Mouse (Mus musculus) forebrain, embryonic 14.5 days (tissue): ENCODE measurements around the gene Zfp367. TPM values are rescaled to one million over a fixed set of nuclear protein-coding genes. Genes with fewer than 3 reads are reported as not detected.

Experiments
- ATAC-seq: fragments of 200-750 bp; cut with Nextera tagmentation; 2 replicates; pipeline ENCODE4 v1.8.0; 2017; ENCODE audit warnings: mild to moderate bottlenecking, moderate library complexity
- DNase-seq: peaks from one replicate; pipeline ENCODE4 v3.0.0-alpha.2; 2015; ENCODE audit warnings: low spot score
- H3K27ac ChIP-seq: fragments of 300-500 bp; sonication (generic); 2 replicates; pipeline ENCODE4 v1.5.1; 2014; ENCODE audit warnings: low read depth, mild to moderate bottlenecking, control low read depth, low read length, moderate library complexity
- H3K27me3 ChIP-seq: fragments of 300-500 bp; sonication (generic); replicated peaks from 2 replicates; pipeline ENCODE4 v1.6.1; 2014; ENCODE audit warnings: low read length, control low read depth, mixed read lengths; ENCODE audit not compliant: control insufficient read depth, insufficient read depth
- H3K36me3 ChIP-seq: fragments of 300-500 bp; sonication (generic); 2 replicates; pipeline ENCODE4 v1.6.1; 2014; ENCODE audit warnings: low read length, control low read depth; ENCODE audit not compliant: control insufficient read depth, insufficient read depth
- H3K4me1 ChIP-seq: fragments of 300-500 bp; sonication (generic); 2 replicates; pipeline ENCODE4 v1.6.1; 2014; ENCODE audit warnings: antibody characterized with exemption, low read length, control low read depth; ENCODE audit not compliant: control insufficient read depth, insufficient read depth
- H3K4me2 ChIP-seq: fragments of 300-500 bp; sonication (generic); 2 replicates; pipeline ENCODE4 v1.6.1; 2014; ENCODE audit warnings: mild to moderate bottlenecking, control low read depth, low read length
- H3K4me3 ChIP-seq: fragments of 300-500 bp; sonication (generic); 2 replicates; pipeline ENCODE4 v1.5.1; 2014; ENCODE audit warnings: low read depth, low read length, control low read depth
- H3K9ac ChIP-seq: fragments of 300-500 bp; sonication (generic); 2 replicates; pipeline ENCODE4 v1.6.1; 2014; ENCODE audit warnings: mild to moderate bottlenecking, low read length, control low read depth, moderate library complexity
- H3K9me3 ChIP-seq: fragments of 300-500 bp; sonication (generic); replicated peaks from 2 replicates; pipeline ENCODE4 v1.6.1; 2016; ENCODE audit warnings: low read length, control low read depth, mixed read lengths; ENCODE audit not compliant: control insufficient read depth
- WGBS: fragments of 180-500 bp; shearing (Covaris S2); extraction: QIAGEN DNeasy Blood & Tissue Kit; methylation state at CpG from one replicate; pipeline ENCODE4 v1.1.7; 2014; 5-methylcytosine and 5-hydroxymethylcytosine counted together
- polyA plus RNA-seq: library from polyadenylated mRNA; unstranded; fragments of >200 nt; fragmentation: Nextera tagmentation; extraction: Ambion mirVana; gene quantifications from 2 replicates; pipeline ENCODE4 v1.2.1, GENCODE M21; 2014

Zfp367 gene
- polyA plus RNA-seq, 1 experiment from 2014 or later: 15.0 TPM

DNA sequence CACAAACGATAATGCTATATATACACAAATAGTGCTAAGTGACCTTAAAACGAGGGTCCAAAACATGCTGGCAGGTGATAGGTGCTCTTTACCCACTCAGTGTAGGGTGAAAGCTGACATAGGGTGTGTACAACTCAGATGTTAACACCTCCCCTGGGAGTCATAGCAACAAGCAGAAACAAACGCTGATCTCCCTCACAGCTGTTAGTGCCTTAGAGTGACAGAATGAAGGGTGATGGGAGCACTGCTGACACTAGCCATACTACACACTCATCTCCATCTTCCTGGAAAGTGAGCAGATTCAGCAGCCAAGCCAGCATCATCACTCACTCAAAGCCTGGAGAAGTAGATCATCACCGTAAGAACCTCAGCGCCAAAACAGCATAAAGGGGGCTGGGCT is 2.9 kb downstream of the Zfp367 start:
- Histone ChIP-seq H3K4me3 (no peak overlapping the region), H3K4me1 (peaks cover 9% of the 10 kb centered on the region; the same call in 1 of the 2 replicates), H3K27ac (no peak overlapping the region), H3K4me2 (0 out of 2 replicates have a peak overlapping the region, but pooled peaks have one; percentile 10), H3K9me3 (no peaks in the 10 kb centered on the region), H3K36me3 (no peaks in the 10 kb centered on the region), H3K27me3 (no peaks in the 10 kb centered on the region), H3K9ac (no peak overlapping the region)
- ATAC-seq: no peak
- no peak for DNase-seq
- WGBS: 66% methylated on average over 5 of the region's 5 CpGs

DNA sequence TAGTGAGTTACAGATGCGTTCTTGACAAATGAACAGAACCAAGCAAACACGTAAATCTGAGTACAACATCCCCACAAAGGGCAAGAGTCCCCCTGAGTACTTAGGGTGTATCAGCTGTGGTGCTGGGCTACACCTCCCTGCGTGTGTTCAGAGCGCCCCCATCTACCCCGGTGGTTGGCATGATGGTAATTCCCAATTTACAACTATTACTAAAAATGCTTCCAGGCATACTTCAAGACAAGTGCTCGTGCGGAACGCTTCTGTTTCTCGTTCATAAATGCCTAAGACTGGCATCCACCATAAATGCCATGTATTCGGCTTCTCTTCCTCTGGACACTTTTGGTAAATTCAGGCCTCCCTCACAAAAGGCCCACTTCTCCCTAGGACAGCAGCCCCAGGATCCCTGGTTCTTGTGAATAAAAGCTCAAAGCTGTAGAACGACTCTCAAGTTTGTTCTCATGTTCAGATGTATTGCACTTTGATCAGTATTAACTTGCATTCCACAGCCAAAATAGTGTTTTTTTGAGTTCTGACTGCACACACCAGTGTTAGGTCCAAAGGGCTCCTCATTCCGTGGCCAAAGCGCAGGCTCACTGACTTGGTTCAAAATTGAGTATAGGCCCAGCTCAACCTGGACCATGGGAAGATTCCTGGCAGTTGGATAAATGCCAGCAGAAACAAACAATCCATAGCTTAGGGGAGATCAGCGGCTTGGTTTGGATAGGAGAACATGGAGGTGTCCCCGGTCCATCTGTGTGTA is 23.2 kb downstream of the Zfp367 start:
- Histone ChIP-seq H3K36me3 (peaks cover 14% of the 10 kb centered on the region), H3K4me2 (peak overlapping the region; percentile 73), H3K9ac (peak overlapping the region; percentile 66; the same call in 1 of the 2 replicates), H3K27ac (no peak overlapping the region), H3K9me3 (no peaks in the 10 kb centered on the region), H3K4me3 (peak overlapping the region; percentile 45), H3K4me1 (peaks cover 7% of the 10 kb centered on the region), H3K27me3 (no peaks in the 10 kb centered on the region)
- ATAC-seq: peak; percentile 79; the same call in 1 of the 2 replicates
- DNase-seq: peak; percentile 51
- 46% methylated on average over 15 of the region's 15 CpGs for WGBS

DNA sequence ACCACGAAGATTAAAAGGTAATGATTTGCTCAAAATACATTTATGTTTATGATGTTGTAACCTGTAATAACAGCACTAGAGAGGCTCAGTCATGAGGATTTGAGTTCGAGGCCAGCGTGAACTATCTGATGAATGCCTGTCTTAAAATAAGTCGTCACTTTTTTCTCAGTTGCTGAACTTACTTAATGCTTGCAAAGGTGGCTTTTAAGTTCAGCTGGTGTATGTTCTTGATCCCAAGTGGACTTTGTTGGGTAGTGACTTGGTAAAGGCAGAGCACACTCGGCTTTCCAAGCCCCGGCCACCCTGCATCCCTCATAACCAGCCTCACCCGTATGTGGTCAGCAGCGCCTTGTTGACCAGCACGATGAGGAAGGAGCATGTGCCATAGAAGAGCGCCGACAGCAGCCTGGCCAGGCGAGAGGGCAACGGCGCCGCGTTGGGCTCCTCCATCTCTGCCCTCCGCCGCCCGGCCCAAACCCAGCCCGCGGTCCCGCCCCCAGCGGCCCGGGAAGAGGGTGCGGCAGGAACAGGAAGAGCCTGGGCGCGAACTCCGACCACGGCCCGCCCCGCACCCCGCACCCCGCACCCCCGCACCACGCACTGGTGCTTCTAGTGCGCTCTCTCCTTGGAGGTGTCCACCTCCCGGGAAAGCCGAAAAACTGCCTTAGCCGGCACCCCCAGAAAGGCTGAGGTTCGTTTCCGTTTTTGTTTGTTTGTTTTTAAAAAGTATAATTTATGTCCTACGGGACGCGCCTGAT is 24.0 kb downstream of the Zfp367 start, which contains the start of gene Slc35d2:
Slc35d2 (minus strand) TSS at position 511 of the 758 bp plus-strand sequence.
- WGBS: 12% methylated on average over 36 of the region's 44 CpGs
- H3K4me3 ChIP-seq: peak within 1 kb of the TSS; percentile 45
- H3K9me3 ChIP-seq: no peaks in the 10 kb centered on the region
- peaks cover 7% of the 10 kb centered on the region for H3K4me1 ChIP-seq
- peak within 1 kb of the TSS; percentile 73 for H3K4me2 ChIP-seq
- H3K9ac ChIP-seq: peak within 1 kb of the TSS; percentile 66
- peaks cover 10% of the 10 kb centered on the region for H3K36me3 ChIP-seq
- no peaks in the 10 kb centered on the region for H3K27me3 ChIP-seq
- DNase-seq (no peak), ATAC-seq (peak; percentile 55)
- H3K27ac ChIP-seq: no peak within 1 kb of the TSS

DNA sequence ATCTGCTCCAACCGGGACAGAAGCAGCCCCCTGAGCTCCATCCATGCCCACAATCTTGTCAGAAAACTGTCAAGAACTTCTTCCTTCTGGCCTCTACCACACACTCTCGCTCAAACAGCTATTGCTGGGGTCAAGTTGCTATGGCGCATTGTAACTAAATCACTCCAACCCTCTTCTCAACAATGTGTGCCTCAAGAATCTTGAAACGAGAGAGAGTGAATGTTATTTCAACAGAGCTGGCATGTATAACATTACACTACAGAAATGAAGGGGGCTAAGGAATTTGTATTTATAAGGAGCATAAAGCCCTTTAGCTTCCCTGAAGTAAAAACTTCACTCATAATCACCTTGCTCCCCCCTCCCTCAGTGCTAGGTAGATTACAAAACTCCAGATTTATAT is 26.7 kb downstream of the Zfp367 start:
- no peak overlapping the region for H3K4me3 ChIP-seq
- H3K9me3 ChIP-seq: no peaks in the 10 kb centered on the region
- H3K27ac ChIP-seq: no peak overlapping the region
- DNase-seq (no peak), ATAC-seq (no peak)
- H3K27me3 ChIP-seq: no peaks in the 10 kb centered on the region
- WGBS: 55% methylated on average over 4 of the region's 4 CpGs
- no peak overlapping the region for H3K9ac ChIP-seq
- H3K4me1 ChIP-seq: peaks cover 7% of the 10 kb centered on the region
- H3K4me2 ChIP-seq: no peak overlapping the region
- H3K36me3 ChIP-seq: no peaks in the 10 kb centered on the region

DNA sequence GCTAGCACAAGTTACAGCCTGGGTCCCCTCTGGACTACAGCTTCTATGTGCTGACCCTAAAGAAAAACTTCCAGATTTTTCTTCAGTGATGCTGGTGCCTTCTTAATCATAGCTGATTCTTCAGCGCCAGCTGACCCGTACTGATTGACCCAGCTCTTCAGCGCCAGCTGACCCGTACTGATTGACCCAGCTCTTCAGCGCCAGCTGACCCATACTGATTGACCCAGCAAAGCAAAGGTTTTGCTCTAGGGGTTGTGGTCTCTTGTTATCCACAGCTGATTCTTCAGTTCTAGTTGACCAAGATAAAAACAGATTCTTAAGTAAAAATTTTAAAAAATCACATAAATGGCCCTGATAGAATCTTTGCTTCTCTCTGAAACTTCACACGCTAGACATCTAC is 28.1 kb downstream of the Zfp367 start:
- 90% methylated on average over 6 of the region's 6 CpGs for WGBS
- no peak for ATAC-seq

DNA sequence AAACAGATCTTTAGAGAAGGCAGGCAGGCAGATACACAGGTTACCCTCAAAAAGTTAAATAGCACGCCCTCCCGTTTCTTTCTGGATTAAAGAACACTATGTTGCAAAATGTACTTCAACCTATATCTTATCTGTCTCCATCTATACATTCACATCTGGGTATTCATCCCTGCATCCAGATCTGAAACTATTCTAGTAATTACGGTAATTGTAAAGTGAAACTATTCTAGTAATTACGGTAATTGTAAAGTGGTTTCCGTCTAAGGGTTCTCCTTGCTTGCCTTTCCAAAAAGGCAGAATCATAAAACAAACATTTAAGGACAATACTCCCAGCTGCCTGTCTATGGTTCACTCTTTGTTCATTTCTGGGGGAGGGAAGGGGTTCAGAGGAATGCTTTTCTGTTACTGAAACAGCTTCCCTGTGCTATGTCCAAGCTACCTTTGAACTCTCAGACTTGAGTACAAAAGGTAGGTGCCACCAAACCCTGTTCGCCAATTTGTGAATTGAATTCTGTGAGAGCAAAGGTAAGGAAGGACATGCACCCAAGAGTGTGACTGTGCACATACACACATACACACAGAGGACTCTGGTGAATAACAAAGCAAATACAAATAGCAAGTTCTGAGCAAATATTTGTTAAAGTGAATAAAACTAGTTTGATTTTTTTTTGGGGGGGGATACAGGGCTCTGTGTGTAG is 29.4 kb downstream of the Zfp367 start:
- no peaks in the 10 kb centered on the region for H3K27me3 ChIP-seq
- H3K9ac ChIP-seq: no peak overlapping the region
- no peak overlapping the region for H3K27ac ChIP-seq
- no peak overlapping the region for H3K4me3 ChIP-seq
- no peaks in the 10 kb centered on the region for H3K9me3 ChIP-seq
- H3K4me1 ChIP-seq: no peaks in the 10 kb centered on the region
- 25% methylated on average over 6 of the region's 6 CpGs for WGBS
- ATAC-seq: no peak
- H3K36me3 ChIP-seq: no peaks in the 10 kb centered on the region
- DNase-seq: no peak
- H3K4me2 ChIP-seq: no peak overlapping the region

More for the DNA sequence above, 28.1 kb downstream of the Zfp367 start:
- no peak for DNase-seq
- Histone ChIP-seq H3K9me3 (no peaks in the 10 kb centered on the region), H3K4me2 (no peak overlapping the region), H3K9ac (no peak overlapping the region), H3K27me3 (no peaks in the 10 kb centered on the region), H3K36me3 (no peaks in the 10 kb centered on the region), H3K4me1 (peaks cover 7% of the 10 kb centered on the region), H3K4me3 (no peak overlapping the region), H3K27ac (no peak overlapping the region)

DNA sequence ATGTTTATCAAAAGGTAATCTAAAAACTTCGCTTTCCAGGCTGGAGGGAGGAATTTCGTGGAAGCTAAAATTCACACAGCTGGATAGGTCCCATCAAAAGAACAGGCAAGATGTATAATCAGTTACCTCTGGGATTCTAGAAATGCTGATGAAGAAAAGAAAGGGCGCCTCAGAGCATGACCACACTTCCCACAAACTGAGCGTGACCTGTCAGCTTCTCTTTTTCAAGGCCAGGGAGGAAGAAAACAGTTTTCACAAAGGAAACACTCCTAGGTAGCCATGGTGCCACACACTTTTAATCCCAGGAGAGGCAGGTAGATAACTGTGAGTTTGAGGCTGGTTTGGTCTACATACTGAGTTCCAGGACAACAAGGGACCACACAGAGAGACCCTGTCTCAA is 32.2 kb downstream of the Zfp367 start:
- H3K36me3 ChIP-seq: no peaks in the 10 kb centered on the region
- no peak overlapping the region for H3K4me3 ChIP-seq
- WGBS: 71% methylated on average over 4 of the region's 4 CpGs
- no peak overlapping the region for H3K4me2 ChIP-seq
- no peak overlapping the region for H3K27ac ChIP-seq
- no peak for DNase-seq
- H3K4me1 ChIP-seq: no peaks in the 10 kb centered on the region
- no peaks in the 10 kb centered on the region for H3K9me3 ChIP-seq
- no peak overlapping the region for H3K9ac ChIP-seq
- H3K27me3 ChIP-seq: no peaks in the 10 kb centered on the region
- ATAC-seq: no peak

DNA sequence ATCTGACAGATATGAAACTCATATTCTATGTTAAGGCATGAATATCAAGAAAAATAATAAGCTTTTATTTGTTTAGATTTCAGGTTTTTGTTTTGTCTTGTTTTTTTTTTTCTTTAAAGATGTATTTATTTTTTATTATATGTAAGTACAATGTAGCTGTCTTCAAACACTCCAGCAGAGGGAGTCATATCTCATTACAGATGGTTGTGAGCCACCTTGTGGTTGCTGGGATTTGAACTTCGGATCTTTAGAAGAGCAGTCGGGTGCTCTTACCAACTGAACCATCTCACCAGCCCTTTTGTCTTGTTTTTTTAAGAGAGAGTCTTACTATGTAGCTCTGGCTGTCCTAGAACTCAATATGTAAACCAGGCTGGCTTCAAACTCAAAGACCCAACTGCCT is 35.6 kb downstream of the Zfp367 start:
- ATAC-seq (no peak), DNase-seq (no peak)
- Histone ChIP-seq H3K9ac (no peak overlapping the region), H3K4me2 (no peak overlapping the region), H3K27me3 (no peaks in the 10 kb centered on the region), H3K27ac (no peak overlapping the region), H3K36me3 (no peaks in the 10 kb centered on the region), H3K4me3 (no peak overlapping the region), H3K9me3 (no peaks in the 10 kb centered on the region), H3K4me1 (no peaks in the 10 kb centered on the region)
- WGBS: 65% methylated on average over 2 of the region's 2 CpGs
